Mouse (Mus musculus) frontal cortex, adult 2 months (tissue): ENCODE results near the gene Ttll5. TPM values are rescaled to one million over a fixed set of nuclear protein-coding genes. Genes with fewer than 3 reads are reported as not detected.
A peak's percentile ranks its signal among the peaks of the same experiment; 100 is the strongest.

Experiments
- DNase-seq, 2 experiments: peaks; one replicate each; pipeline ENCODE4 v3.0.0; 2022; ENCODE audit warnings: low spot score in 1 of 2; ENCODE audit errors: extremely low spot score in 1 of 2
- polyA plus RNA-seq: library from polyadenylated mRNA; depleted of rRNA; stranded (reverse); fragments of >200 nt; gene quantifications from 2 replicates; pipeline ENCODE4 v1.2.3, GENCODE M21; 2012

Ttll5 gene
- polyA plus RNA-seq, 1 experiment: 28.7 TPM

DNA sequence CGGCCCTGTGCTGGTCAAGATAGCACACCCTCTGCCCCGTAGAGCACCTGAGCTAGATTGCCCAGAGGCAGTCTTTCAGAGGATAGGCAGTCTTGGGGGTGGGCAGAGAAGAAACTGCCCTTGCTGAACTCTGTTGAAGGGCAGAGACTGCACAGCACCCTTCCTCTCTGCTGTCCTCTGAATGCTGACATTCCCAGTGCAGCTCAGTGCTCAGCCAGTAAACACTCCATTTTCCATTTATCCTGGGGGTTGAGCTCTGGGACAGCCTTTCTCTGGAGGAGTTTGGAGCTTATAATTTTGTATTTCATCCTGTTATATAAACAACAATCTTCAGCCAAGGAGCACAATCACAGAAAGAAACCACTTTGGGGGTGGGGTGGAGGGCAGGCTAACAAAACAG lies 138.7 kb downstream of the Ttll5 start:
- DNase-seq: no peak

DNA sequence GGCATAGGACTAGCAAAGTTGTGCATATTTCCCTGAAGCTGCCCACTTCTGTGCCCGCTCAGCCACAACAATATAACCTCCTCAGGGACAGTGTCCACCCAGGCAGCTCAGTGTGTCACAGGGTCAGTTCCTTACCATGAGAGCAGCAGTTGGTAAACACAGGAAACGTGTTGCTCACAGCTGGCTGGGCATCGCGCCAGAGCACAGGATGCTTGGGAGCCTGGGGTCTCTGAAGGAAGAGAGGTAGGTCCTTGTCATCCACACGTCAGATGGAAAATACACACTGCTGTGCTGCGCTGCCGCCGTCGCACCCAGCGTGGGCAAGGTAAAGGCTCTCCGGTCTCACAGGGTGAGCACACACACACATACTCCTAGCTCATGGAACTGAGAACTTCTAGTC lies 139.2 kb downstream of the Ttll5 start:
- DNase-seq: no peak

DNA sequence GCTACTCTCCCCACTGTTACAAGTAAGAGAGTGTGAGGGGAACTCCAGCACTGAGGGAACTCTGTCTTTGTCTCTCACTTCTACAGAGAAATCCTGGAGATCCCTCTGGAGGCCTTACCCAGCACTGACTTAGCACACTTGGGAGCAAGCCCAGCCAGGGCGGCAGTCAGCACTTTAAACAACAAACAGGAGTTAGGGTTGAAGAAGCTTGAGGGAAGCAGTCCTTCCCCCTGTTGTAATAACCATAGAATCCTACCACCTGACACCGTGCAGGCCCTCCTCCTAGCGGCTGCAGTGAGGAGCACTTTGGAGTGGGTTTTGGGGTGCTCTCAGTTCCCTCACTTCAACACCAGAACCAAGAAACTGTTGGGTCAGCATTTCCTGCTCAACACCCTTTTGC lies 140.0 kb downstream of the Ttll5 start:
- DNase-seq: no peak

DNA sequence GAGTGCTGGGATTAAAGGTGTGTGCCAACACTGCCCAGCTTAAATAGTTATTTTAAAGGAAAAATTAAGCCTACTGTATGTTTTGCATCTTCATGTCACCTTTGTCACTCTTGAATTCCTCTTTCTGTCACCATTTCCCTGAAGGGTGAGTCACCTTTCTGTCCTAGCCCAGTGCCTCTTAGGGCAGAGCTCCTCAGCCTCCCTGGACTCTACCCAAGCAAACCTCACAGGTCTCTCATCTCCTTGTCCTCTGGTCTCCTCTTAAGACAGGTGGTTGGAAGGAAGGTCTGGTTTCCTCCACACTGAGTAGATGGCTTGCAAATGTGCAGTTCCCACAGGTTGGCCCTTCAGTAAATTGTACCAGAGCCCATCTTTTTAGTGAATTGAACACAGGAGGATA lies 143.4 kb downstream of the Ttll5 start:
- no peak for DNase-seq

DNA sequence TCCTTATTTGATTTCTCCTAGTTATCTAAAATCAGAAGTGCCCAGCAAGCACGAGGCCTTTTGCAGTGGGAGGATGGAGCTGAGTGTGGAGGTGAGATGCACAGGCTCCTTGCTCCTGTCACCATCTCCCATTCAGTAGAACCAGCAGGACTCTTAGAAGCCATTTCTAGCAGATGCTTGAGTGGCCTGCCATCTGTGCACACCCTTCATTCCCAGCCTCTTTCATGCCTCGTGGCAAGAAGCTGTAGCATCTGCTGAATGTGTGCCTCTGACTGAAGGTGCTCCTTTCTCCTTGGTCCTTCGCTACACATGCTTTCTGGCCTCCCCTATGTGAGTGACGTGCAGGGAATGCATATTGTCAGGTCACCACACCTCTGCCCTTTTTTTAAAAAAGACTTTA lies 143.9 kb downstream of the Ttll5 start:
- peak; percentile 52 to 63 for DNase-seq

DNA sequence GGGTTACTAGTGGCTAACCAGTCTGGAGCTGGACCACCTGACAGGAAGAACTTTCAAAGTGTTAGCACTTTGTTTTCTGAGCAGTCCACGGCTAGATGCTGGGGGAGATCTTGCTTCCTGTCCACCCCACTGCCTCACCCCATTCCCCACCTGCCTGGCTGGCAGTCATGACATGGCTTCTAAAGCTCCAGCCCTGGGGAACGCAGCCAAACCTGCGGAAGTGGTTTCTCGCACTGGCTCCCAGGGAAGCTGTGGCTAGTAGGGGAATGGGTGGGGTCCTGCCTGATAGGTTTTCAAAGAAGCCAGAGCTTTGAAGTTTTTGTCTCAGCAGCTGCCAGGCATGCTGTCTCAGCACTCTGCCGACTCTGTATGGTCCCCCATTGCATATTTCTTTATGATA lies 145.1 kb downstream of the Ttll5 start:
- DNase-seq: no peak

DNA sequence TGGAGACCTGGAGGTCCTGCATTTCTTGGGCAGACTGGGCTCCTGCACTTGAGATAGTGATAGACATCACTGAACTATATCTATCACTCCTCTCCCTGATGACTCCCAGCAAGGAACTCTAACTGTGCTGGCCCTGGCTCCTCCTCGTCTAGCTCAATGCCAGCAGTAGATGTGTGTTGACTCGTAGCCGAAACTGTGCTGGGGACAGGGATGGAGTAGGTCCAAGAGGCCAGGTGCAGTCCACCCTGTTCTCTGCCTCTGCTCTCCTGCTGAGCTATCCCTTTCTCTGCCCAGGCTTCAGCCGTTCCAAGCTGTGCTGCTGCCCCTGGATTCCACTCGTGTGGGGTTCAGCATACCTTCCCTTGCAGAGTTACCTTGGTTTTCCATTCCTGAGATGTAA lies 145.7 kb downstream of the Ttll5 start:
- DNase-seq: no peak

DNA sequence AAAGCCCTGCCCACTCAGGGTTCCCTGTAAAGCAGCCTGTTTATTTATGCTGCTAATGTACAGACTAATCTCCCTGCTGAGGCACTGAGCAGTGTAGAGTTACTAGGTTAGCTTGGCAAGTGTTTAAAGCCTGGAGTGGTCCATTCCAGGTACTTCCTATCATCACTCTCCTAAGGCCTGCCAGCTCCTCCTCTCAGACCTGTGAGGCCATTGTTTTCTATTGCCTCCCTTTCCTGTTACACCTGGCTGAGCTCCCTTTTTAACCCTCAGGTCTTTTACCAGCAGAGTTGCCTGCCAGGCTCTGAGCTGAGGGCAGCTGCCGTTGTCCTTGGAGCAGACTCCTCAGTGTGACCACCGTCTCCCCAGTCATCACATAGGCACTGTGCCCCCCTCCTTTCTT lies 146.3 kb downstream of the Ttll5 start:
- no peak for DNase-seq

DNA sequence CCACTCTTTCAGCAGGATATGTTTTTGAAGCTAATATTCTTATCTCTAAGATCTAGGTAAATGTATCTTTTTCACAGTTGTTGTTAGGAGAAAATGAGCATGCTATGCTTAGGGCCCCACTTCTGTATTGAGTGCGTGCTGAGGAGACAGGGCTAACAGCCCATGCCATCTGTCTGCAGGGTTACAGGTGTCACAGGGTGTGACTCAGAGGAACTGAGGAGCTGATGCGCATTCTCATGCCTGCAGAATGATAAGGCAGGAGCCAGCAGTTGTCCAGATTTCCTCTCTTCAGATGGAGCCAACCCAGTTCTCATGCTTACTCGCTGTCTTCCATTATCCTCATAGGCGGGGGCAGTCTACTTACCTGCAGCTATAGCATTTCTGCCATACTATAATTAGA lies 147.2 kb downstream of the Ttll5 start:
- DNase-seq: no peak

DNA sequence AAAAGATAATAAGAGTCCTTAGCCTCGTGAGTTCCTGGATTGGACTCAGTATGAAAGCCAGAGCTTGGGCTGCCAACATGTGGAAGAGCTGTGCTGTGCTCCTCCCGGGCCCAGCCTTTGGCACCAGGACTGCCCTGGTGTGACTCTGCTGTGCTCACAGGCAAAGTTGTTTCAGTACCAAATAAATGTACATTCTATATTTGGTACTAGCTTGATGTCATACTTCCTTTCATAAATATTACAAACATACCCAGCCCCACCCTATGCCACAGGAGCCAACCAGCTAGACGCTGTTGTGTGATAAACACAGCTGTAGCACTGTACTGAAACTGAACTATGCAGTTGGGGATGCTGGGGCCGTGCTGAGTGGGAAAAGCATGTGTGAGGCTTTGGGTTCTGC lies 149.1 kb downstream of the Ttll5 start:
- DNase-seq: no peak

DNA sequence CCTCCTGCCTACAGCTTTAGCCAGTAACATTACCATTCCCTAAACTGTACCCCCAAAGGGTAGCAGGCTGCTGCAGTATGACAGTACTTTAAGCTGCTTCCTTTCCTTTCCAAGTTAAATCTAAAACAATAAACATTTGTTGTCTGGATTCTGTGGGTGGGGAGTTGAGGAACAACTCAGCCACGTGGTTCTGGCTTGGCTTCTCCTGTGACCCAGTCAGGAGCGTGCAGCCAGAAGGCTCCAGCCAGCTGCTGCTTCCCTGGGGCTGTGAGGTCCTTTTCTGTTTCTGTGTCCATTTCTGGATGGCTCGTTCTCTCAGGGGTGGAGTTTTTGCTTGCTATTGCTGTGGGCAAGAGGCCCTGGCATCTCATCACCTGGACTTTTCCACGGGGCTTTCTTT lies 149.6 kb downstream of the Ttll5 start:
- no peak for DNase-seq

DNA sequence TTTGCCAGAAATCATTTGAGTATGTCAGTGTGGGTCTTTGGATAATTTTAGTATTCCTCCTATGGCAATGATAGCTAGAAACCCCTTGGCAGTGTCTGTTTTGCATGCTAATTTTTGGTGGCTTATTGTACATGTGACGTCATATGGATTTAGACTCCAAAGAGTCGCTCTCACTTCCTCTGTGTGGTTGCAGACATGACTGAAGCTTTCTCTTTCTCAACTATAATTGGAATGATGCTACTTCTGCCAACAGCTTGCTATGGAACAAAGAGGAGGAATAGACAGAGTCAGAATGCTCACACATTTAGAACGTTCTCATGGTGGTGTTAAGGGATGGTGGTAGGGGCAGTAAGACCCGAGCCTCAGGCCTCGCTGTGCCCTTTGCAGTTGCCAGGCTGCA lies 155.5 kb downstream of the Ttll5 start:
- no peak for DNase-seq

DNA sequence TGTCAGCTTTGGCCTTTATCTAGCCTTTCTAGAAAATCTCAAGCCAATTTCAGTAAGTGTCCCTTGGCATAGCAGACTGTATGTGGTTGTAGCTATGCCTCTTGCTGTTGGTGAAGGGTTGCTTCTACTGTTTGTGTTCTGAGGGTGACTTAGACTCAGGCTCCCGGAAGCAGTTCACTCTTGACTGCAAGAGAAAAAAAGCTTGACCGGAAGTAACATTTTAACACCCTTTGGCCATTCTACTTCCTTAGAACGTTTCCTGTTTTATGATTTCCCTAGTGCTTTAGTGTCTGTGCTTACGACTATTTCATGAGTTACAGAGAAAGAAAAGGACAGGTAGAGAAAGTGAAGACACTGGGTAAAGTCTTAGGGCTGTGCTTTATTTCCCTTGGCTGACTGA lies 161.1 kb downstream of the Ttll5 start:
- DNase-seq: no peak

DNA sequence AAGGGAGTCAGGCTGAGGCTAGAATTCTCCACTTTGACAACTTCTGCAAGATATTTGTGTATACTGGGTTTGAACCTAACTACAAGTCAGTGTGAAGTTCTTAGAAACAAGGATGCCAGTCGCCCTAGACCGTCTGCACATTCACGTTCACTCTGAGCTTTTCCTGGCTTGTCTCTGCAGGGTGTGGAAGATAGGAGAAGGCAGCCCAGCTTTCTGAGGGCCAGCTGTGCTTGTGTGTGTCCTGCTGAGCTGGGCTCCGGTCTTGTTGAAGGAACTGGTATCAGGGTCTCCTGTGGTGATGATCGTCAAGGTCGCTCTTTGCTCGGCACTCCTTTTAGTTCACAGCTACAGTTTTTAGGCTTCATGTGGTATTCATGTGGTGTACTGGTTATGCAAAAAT lies 161.6 kb downstream of the Ttll5 start:
- no peak for DNase-seq

DNA sequence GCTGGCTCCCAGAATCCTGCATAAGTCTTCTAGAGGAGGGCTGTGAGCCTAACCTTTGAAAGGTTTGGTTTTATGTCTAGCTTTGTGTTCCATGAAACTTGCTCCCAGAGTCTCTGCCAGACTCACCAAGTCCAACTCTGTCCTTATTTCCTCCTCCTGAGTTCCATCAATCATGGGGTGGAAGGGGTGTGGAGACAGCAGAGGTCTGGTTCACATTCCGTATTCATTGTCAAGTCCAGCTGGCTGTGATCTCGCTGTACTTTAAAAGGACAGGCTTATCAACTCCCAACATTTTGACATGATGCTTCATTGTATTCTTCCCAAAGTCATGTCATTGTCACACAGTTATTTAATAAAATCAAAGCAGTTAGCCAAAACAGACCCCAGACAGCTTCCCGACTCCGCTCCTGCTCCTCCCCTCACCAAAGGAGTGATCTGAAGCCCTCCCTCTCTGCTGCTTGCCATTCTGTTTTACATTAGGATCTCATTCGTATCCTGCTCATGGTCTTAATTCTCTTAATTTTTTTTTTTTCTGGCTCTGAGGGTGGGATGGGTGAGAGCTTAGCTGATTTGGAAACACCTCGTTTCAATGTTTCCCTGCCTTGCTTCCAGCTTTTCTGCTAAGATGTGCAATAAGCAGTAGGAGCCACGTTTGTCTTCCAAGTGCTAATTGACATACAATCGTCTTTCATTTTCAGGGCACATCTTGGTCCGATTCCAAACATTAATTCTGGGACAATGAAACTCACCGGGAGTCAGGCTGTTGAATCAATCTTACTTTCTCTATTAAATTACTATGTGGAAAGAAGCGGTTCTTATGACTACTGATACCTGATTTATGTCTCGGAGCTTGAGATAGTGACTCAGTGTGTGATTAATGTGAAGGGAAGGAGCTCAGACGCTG lies 162.3 kb downstream of the Ttll5 start:
- DNase-seq: no peak

DNA sequence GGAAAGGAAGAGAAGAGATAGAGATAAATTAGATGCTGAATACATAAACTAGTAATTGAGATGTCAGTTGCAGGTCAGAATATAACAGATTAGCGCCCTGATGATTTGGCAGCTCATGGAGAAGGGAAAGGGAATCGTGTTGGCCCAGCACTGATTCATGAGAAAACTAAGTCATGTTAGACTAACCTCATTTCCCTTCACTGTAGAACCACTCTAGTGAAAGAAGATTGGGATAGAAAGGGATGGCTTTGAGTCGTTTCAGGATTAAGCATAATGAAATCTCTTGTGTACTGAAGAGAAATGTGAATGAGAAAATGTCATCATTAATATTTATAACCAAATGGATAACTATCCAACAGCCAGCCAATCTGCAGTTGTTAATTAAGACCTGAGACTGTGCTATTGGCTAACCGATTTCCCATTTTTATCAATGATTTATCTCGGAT lies 163.0 kb downstream of the Ttll5 start:
- DNase-seq: no peak

DNA sequence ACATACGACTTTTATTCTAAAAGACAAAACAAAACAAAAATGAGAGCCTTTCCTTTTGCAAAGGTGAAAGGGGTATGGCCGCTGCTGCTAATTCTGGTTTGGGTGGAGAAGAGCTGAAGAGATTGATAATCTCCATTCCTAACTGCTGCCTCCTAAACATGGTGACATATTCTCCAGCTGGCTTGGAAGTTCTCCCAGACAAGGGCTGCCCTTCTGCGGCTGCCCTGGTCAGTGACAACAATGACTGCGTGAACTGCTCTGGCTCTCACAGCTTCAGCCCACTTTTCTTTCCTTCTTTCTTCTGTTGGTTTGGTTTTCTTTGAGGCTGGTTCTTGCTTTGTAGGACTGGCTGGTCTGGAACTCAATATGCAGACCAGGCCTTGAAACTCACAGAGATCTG lies 163.7 kb downstream of the Ttll5 start:
- DNase-seq: no peak

DNA sequence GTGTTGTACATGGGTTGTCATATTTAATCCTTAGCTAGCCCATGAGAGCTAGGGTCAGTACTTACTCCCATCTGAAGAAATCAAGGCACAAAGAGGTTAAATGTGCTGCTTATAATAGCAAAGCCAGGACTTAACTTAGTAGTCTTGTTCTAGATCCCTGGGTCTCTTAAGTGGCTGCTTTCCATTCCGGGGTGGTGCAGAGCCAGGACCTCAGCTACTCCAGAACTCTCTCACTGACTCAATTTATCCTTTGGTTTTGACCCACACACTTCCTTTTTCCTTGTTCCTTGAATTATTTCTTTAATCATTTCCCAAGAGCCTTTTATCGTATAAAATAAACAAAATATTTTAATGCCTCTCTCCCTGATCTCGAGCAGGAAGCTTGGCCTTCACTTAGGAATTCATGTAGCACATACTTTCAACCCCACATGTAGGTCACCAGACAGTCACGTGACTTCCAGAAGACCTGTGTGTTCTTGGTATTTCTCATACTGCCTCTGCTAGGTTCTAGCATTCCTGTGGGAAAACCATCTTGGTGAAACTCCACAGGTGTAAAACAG lies 164.4 kb downstream of the Ttll5 start:
- no peak for DNase-seq

DNA sequence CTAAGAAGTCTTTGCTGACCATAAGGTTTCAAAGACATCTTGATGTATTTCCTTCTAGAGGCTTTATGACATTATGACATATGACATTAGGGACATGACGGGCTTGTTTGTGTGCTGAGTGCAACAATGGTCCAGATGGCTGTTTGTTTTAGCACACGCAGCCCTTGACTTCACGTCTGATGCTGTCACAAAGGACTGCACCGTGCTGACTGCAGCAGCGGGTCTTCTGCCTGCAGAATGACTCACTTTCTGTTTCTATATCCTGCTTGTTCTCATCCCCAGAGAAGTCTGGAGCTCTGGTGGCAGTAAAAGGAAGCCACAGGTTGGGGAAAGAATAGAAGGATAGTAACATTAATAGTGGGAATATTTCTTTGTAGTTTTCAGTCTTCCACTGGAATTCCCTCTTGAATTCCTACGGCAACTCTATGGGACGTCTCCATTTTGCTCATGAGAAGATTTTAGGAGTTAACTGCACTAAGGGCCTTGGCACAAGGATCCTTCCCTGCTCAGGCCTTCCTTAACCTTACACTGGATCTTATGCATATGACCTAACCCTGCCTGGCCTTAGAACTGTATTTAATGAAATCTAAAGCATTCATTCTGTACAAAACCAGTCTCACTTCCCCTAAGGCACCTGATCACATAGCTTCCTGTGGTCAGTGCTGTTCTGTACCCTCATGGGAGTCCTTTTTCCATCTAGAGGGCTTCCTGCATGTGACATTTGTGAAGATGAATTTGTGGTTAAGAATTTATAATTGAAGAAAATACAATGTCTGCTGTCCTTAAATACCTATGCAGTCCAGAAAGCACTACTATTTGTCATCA lies 167.8 kb downstream of the Ttll5 start:
- no peak for DNase-seq

DNA sequence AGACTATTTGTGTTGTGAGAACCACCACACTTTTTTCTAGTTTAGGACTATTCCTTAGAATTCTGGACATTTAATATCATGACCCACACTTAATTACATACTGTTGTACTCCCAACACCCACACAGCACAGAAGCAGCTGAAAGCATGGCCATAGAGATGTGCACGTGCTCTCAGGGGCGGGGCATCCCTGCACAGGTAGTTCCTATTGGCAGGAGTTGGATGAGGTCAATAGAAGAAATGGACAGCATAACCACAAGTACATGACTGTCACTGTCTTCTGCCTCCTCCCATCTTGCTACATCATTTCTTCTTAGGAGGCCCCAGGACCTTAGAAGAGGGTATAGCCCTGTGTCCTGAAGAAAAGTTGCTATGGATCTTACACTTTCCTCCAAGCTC lies 168.4 kb downstream of the Ttll5 start:
- DNase-seq: no peak

DNA sequence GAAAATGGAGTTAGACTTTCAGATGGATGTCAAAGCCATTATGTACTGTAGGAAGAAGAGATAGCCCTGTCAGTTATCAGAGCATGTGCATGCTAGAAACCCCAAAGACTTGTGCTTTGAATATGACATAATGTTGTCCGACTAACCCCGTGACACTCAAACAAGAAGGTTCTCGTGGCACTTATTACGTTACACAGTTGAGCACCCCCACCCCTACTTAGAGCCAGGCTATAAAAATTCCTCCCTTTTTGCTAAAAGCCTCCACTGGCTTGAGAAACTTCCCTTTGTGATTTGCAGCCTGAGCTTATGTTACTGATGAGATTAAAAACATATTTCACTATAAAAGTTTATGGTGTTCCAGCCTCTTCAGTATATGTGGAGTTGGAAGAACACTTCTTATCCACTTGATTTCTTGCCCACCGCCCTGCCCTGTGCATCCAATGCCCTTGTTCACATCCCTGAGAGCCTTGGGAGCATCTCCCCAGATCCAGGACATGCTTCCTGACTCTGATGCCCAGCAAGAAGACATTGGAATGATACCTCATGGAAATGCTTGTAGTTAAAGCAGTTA lies 169.4 kb downstream of the Ttll5 start:
- no peak for DNase-seq
